Mouse (Mus musculus): ENCODE results near the gene Slc7a6os.
"Not testable (repeated sequence)": the region's sequence is repeated elsewhere in the genome, so short reads cannot be mapped to it uniquely, and the experiment has no call there.

Gene Slc7a6os

GRCm38 (mm10) chr8:106210821-106211345 is at the start of gene Slc7a6os, which contains the start of gene Prmt7:
Gene Slc7a6os (minus strand): TSS chr8:106210935.
Gene Prmt7 (plus strand): TSS chr8:106210936.
- in situ Hi-C loops (cut with MboI; ENCODE audit: low sequenced_read_pairs): no loop called here

DNA sequence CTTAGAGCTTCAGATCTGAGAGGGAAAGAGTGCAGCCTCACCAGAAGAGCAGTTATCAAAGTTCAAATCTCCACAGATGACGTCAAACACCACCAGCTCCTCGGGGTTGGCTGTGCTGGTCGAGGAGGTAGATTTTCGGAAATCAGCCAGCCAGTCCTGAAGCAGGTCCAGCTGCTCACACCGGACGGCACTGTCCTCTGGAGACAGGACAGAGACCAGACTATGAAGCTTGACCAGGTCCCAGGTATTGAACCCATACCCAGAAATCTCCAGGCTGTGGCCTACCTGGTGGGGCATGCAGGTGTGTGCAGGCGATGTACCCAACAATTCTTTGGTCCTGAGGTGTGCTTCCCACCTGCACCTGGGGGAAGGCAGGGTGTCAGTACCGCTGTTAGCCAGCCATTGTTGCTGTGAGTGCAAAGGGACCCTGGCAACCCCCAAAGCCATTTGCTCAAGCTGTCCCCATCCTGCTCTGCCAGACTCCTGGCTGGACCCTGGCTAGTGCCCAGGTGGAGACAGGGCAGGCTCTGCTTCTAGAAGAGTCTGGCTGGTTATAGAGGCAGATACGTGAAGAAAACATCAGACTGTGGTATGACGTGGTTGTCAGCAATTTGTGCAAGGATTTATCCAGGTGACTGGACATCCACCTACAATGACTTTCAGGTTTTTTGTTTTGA is 49.0 kb upstream of the Slc7a6os start:
- in situ Hi-C loops (cut with MboI; ENCODE audit: low sequenced_read_pairs): no loop called here

GRCm38 (mm10) chr8:106258169-106258568 is 47.4 kb upstream of the Slc7a6os start:
- in situ Hi-C loops (cut with MboI; ENCODE audit: low sequenced_read_pairs): no loop called here

GRCm38 (mm10) chr8:106250186-106250585 is 39.5 kb upstream of the Slc7a6os start:
- in situ Hi-C loops (cut with MboI; ENCODE audit: low sequenced_read_pairs): no loop called here

- in situ Hi-C loops (cut with MboI; ENCODE audit: low sequenced_read_pairs): no loop called here
These were observed 26.4 kb upstream of the Slc7a6os start for GRCm38 (mm10) chr8:106237106-106237505.

GRCm38 (mm10) chr8:106234567-106235261 is 24.0 kb upstream of the Slc7a6os start:
- in situ Hi-C loops (cut with MboI; ENCODE audit: low sequenced_read_pairs): no loop called here

- in situ Hi-C loops (cut with MboI; ENCODE audit: low sequenced_read_pairs): no loop called here
These were observed 22.0 kb upstream of the Slc7a6os start for GRCm38 (mm10) chr8:106232751-106233150.

DNA sequence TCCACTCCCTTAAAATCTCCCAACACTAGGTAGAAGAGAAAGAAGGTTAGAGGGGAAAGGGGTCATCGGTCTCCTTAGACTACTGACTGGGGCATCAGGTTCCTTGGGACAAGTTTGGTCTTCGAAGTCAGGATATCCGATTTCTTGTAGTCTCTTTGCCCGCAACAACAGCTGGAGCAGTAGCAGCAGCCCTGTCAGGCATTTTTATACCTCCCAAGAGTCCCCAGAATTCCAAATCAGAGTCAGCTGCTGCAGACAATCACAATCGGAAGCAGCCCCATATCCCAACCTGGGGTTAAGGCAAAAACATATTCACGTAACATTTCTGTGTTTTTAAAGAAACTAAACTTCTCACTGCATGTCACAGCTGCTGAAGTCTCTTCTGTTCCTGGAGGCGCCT is 20.8 kb upstream of the Slc7a6os start:
- in situ Hi-C loops (cut with MboI; ENCODE audit: low sequenced_read_pairs): no loop called here

DNA sequence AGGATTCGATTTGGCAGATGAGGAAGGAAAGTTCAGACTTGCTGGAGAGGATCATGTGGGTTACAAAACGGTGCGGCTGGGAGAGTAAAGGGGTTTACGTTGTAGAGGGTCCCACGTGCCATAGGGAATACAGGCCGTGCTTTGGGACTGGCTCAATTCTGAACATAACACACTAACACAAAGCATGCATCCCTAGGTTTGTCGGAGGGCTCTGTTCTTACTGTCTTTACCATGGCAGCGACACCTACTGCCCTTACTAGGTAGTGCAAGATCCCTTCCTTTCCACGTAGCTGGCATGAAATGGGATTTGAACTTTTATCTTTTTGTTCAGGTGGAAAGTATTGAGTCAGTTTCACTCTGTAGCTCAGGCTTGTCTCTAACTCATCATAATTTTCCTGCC is 15.9 kb upstream of the Slc7a6os start:
- in situ Hi-C loops (cut with MboI; ENCODE audit: low sequenced_read_pairs): no loop called here

- in situ Hi-C loops (cut with MboI; ENCODE audit: low sequenced_read_pairs): no loop called here
These were observed 8.9 kb upstream of the Slc7a6os start for GRCm38 (mm10) chr8:106219620-106220019.

GRCm38 (mm10) chr8:106213959-106214358 is 3.2 kb upstream of the Slc7a6os start:
- in situ Hi-C loops (cut with MboI; ENCODE audit: low sequenced_read_pairs): no loop called here

DNA sequence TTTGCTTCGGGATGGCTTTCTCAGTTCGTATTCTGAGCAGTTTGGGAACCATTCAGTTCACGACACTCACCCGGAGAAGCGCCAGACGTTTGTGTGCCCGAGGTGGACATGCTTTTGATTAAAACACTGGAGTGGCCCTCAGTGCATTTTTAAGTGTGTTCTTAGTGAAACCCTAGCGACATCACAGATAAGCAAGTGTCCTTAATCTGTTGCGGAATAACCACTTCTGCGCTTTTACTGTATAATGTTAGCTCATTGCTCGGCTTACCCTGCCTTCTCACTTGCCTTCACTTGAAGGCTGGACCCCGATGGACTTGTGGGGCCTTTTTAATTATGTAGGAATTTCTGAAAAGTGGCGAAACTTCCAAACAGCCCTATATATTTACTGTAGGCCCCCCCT is 686 bp upstream of the Slc7a6os start:
- in situ Hi-C loops (cut with MboI; ENCODE audit: low sequenced_read_pairs): no loop called here

DNA sequence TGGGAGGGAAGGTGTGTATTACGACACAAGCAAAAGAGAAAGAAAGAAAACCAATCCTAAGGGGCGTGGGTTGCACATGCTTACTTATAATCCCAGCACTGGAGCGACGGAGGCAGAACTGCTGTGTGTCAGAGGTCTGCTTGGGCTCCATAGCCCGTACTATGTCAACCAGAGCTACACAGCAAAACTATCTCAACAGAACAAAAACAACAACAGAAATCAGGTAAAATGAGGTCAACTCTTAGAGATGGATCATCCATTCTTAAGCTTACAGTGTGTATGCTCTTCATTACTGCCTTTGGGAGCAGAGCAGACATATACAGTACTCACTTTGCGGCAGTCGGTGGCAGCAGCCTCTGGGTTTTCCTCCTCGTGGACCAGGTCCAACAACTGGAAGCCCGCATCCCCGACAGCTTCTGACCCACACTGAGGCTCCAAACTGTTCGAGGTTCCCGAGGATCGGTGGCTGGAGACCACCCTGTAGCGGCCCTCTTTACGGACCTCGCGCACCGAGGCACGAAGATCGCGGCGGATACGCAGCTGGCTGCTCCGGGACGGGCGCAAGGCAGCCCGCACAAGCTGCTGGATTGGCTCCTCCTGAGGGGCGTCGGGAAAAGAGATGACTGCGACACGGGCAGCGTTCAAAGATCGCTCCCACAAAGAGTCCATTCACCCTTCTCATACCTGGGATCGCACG is 552 bp downstream of the Slc7a6os start:
- in situ Hi-C loops (cut with MboI; ENCODE audit: low sequenced_read_pairs): no loop called here

GRCm38 (mm10) chr8:106199596-106199995 is 11.1 kb downstream of the Slc7a6os start:
- in situ Hi-C loops (cut with MboI; ENCODE audit: low sequenced_read_pairs): not testable (repeated sequence)

GRCm38 (mm10) chr8:106198741-106199140 is 12.0 kb downstream of the Slc7a6os start:
- in situ Hi-C loops (cut with MboI; ENCODE audit: low sequenced_read_pairs): no loop called here

DNA sequence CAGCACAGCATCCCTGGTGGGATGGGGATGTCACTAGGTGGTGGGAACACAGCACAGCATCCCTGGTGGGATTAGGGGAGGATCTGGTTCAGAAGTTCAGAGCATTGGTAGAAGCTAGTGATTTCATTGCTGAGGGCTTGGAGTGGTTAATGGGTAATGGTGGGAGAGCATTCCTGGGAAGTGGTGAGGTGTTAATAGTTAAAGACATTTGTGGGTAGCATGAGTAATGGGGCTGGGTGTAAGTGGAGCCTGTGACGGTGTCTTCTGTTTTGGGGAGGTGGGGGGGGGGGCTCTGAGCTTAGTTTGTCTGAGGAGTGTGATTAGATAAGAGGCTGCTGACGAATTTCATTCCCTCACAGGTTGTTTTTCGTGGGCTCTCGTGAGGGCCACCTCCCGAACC is 16.7 kb downstream of the Slc7a6os start:
- in situ Hi-C loops (cut with MboI; ENCODE audit: low sequenced_read_pairs): no loop called here

DNA sequence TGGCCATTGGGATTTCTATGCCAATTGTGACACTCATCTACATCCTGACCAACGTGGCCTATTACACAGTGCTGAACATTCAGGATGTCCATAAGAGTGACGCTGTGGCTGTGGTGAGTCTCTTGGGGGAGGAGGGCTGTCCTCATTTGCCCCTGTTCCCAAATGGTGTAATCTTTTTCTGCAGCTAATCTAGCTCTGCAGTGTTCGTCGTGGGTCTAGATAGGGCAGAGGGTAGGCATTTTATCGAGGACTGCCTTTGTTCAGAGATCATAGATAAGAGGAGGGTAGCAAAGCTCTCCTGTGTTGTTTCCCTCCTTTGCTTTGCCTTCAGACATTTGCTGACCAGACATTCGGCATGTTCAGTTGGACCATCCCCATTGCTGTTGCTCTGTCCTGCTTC is 17.6 kb downstream of the Slc7a6os start:
- in situ Hi-C loops (cut with MboI; ENCODE audit: low sequenced_read_pairs): no loop called here

GRCm38 (mm10) chr8:106191639-106192038 is 19.1 kb downstream of the Slc7a6os start:
- in situ Hi-C loops (cut with MboI; ENCODE audit: low sequenced_read_pairs): no loop called here

DNA sequence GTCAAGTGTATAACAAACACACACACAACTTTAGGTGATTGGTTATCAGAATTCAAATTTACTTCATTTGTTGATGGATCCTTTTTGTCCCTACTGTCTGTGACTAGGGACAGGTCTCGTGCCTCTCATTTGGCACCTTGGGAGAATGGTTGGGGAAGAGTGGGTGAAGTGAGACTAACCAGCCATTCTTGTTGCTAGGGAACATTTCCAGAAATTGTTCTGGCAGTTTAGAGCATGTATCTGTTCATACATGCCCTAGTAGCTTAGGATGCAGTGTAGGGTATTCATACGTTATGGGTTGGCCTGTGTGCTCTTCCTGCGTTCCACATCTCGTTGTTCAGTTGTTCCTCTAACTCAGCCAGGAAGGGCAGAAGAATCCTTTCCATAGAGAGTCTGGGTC is 21.6 kb downstream of the Slc7a6os start:
- in situ Hi-C loops (cut with MboI; ENCODE audit: low sequenced_read_pairs): no loop called here

- in situ Hi-C loops (cut with MboI; ENCODE audit: low sequenced_read_pairs): no loop called here
These were observed 24.3 kb downstream of the Slc7a6os start for GRCm38 (mm10) chr8:106186394-106186793.

DNA sequence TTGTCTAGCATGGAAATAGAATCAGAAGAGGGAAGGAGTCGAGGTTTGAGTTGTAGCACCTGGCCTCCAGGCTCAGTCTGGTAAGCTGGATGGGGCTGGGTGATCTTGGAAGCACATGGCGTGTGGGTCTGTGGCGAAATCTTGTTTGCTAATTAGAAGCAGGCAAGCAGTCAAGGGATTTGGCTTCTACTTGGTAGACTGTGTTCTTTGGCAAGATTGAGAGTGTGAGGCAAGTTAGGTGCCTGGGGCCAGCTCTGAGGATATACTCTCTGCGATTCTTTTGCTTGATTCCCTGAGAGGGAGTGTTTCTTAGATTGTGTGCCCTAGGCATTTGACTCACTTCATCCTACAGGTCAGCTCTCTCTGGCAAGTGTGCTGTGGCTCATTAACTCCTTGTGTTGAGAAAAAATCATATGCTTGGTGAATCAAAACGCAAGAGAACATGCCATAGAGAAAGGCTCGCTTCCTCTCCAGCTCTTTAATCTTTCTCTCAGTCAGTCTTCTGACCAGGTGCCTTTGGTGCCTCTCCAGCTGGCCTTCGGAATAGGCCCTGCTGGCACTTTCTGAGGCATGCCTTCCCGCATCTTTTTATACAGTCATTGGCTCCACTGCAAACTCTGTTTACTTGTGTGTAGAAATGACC is 25.0 kb downstream of the Slc7a6os start:
- in situ Hi-C loops (cut with MboI; ENCODE audit: low sequenced_read_pairs): no loop called here
